Mouse (Mus musculus): ENCODE data around the gene Sult2b1. TPM values are rescaled to one million over a fixed set of nuclear protein-coding genes. Genes with fewer than 3 reads are reported as not detected.
A peak's percentile ranks its signal among the peaks of the same experiment; 100 is the strongest.

Gene Sult2b1
- polyA plus RNA-seq, 1 experiment from 2014 or later, result 8.6 TPM

DNA sequence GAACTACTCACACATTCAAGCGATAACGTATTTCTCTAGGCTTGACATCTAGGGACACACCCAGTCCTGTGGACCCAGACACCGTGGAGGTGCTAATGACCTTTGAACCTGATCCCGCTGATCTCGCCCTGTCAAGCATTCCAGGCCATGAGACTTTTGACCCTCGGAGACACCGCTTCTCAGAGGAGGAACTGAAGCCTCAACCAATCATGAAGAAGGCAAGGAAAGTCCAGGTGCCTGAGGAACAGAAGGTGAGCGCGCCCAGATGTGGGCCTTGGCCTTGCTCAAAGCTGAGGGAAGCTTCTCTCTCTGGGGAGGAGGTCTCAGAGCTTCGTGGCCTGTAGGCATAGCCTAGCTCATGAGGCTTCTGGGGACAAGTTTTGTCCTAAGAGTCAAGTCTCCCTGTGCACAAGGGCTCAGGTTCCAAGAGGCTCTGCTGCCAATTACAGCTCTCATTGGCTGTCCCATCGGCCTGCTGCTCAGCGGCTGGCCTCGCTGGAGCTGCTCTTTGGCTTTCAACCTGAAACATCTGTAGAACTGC lies 76.2 kb downstream of the Sult2b1 start:
- Histone ChIP-seq H3K4me2 (peak overlapping the region; percentile 91), H3K27ac (replicated peaks) (peak overlapping the region; percentile 77; the same call in 1 of the 2 replicates), H3K4me3 (replicated peaks) (no peak overlapping the region), H3K9me3 (replicated peaks) (no peaks in the 10 kb centered on the region), H3K36me3 (peaks cover 37% of the 10 kb centered on the region), H3K27me3 (replicated peaks) (no peaks in the 10 kb centered on the region), H3K4me1 (peaks cover 73% of the 10 kb centered on the region), H3K9ac (replicated peaks) (no peak overlapping the region)
- WGBS, result 54% methylated on average over 13 of the region's 13 CpGs
- no peak for ATAC-seq (ENCODE audit: low FRiP score)

DNA sequence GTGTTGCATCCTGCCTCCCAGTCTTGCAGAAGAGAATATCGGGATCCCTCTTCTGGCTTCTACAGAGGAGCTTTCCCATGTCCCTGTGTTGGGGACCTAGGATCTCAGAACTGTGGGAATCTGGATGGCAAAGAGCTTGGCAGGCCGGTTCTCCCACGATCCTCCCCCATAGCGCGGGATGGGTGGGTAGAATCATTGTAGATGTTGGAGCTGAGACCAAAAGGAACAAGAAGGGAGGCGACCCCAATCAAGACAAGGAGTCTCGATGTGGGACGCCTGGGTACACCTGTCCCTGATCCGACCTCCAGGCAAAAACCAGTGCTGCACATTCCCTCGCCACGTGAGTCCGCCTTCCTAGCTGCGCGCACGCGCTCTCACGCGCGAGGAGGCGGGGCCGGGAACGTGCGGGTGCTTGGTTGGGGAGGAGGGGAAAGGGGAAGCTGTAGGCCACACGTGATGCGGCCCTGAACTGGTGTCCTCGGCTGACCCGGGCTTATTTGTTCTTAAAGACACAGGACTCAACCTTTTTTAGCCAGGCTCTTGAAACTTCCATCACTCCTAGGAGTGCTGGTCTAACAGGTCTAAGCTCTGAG lies 77.0 kb downstream of the Sult2b1 start:
- Histone ChIP-seq H3K36me3 (peaks cover 28% of the 10 kb centered on the region), H3K27me3 (replicated peaks) (no peaks in the 10 kb centered on the region), H3K4me3 (replicated peaks) (peak overlapping the region; percentile 52), H3K27ac (replicated peaks) (peak overlapping the region; percentile 77), H3K4me1 (peaks cover 78% of the 10 kb centered on the region), H3K9me3 (replicated peaks) (no peaks in the 10 kb centered on the region), H3K9ac (replicated peaks) (peak overlapping the region; percentile 67; the same call in 1 of the 2 replicates), H3K4me2 (peak overlapping the region; percentile 91)
- WGBS, result under 1% methylated on average over 27 of the region's 27 CpGs
- ATAC-seq (ENCODE audit: low FRiP score), result no peak

DNA sequence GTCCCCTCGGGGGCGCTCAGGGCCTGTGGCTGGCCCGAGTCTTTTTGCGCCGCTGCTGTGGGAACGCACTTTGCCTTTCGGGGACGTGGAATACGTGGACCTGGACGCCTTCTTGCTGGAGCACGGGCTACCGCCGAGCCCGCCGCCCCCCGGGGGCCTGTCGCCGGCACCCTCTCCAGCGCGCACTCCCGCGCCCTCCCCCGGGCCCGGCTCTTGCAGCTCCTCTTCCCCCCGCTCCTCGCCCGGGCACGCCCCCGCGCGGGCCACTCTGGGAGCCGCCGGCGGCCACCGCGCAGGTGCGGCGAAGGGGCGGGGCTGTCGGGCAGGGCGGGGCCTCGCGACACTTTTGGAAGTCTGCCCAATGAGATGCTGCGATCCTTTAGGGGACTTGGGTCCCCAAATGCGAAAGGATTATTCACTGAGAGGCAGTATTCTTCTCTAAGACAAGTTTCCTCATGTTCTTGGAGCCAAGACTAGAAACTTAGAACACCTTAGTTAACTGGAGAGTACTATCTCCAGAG lies 77.7 kb downstream of the Sult2b1 start:
- ATAC-seq (ENCODE audit: low FRiP score), result no peak
- Histone ChIP-seq H3K9ac (replicated peaks) (peak overlapping the region; percentile 67), H3K9me3 (replicated peaks) (no peaks in the 10 kb centered on the region), H3K27me3 (replicated peaks) (no peaks in the 10 kb centered on the region), H3K27ac (replicated peaks) (peak overlapping the region; percentile 77), H3K4me3 (replicated peaks) (peak overlapping the region; percentile 52), H3K36me3 (peaks cover 22% of the 10 kb centered on the region), H3K4me1 (peaks cover 77% of the 10 kb centered on the region), H3K4me2 (peak overlapping the region; percentile 91)
- 1% methylated on average over 44 of the region's 45 CpGs for WGBS

DNA sequence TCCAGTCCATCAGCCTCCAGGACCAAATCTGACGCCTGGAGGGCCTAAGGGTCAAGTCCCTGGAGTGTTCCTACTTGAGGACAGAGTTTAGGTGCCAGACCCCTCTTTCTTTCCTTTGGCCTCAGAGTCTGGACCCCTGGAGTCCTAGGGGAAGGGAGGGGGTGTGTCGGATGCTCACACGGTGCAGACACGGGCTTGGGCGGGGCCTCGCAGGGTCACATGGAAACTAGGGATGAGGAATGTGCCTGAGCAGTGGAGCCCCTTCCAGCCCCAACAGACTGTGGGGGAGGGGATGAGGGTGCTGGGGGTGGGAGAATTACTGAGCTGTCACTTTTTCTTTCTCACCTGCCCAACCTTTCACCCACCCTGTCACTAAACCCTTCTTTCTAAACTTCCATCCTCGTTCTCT lies 78.6 kb downstream of the Sult2b1 start:
- Histone ChIP-seq H3K9ac (replicated peaks) (peak overlapping the region; percentile 67), H3K4me1 (peaks cover 86% of the 10 kb centered on the region), H3K36me3 (peaks cover 12% of the 10 kb centered on the region), H3K4me3 (replicated peaks) (peak overlapping the region; percentile 52), H3K9me3 (replicated peaks) (no peaks in the 10 kb centered on the region), H3K4me2 (peak overlapping the region; percentile 91), H3K27me3 (replicated peaks) (no peaks in the 10 kb centered on the region), H3K27ac (replicated peaks) (peak overlapping the region; percentile 88)
- under 1% methylated on average over 7 of the region's 7 CpGs for WGBS
- no peak for ATAC-seq (ENCODE audit: low FRiP score)

DNA sequence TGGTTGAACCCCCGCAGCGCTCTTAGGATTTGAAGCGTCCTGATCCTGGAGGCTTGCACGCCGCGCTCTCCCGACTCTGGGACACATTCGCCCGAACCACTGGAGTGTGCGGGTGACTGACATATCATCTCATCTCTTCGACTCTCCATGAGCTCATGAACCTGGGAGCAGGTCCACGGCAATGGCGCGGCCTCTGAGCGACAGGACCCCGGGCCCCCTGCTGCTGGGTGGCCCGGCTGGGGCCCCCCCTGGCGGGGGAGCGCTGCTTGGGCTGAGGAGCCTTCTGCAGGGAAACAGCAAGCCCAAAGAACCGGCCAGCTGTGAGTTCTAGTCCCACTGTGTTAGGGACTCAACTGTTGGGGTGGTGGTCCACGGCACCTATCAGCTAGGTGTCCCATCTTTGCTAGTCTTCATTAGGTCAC lies 79.0 kb downstream of the Sult2b1 start:
- Histone ChIP-seq H3K4me1 (peaks cover 87% of the 10 kb centered on the region), H3K4me3 (replicated peaks) (peak overlapping the region; percentile 52), H3K36me3 (peaks cover 8% of the 10 kb centered on the region), H3K9me3 (replicated peaks) (no peaks in the 10 kb centered on the region), H3K4me2 (peak overlapping the region; percentile 91), H3K27ac (replicated peaks) (peak overlapping the region; percentile 88), H3K27me3 (replicated peaks) (no peaks in the 10 kb centered on the region), H3K9ac (replicated peaks) (peak overlapping the region; percentile 67)
- WGBS, result under 1% methylated on average over 21 of the region's 21 CpGs
- no peak for ATAC-seq (ENCODE audit: low FRiP score)

DNA sequence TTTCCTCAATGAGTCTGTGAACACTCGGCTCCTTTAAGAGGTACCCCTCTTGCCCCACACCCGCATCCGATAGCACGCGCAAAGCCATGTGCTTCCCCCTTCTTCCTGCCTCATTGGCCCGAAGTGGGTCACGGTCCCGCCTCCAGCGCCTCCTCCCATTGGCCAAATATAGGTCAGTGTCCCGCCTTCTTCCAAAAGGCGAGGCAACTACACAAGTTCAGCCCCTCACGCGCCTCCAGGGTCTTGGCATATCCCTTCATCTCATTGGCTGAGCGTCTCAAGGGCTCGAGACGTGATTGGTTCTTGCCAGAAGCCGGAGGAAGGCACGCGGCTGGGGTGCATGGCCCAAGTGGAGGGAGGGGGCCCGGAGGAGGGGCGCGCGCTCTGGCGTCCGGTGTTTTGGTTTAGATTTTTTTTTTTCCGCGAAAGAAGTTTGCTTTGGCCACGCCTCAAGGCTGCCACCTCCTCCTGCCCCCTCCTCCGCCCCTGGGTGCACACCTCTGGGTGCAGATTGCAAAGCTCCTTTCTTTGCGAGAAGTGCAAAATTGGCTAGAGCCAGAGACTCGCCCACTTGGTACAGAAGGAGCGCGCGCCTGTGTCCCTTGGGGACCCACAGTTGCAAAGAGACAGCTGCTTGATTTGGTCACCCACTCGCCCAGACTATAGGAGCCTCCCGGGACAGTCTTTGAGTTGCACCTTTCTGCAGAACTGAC lies 79.6 kb downstream of the Sult2b1 start, which contains the start of gene Dbp:
Gene Dbp, plus strand, starts transcription at position 359 of the 713 bp plus-strand sequence.
- Histone ChIP-seq H3K9me3 (replicated peaks) (no peaks in the 10 kb centered on the region), H3K9ac (replicated peaks) (peak within 1 kb of the TSS; percentile 67), H3K4me3 (replicated peaks) (peak within 1 kb of the TSS; percentile 52), H3K4me1 (peaks cover 87% of the 10 kb centered on the region), H3K27ac (replicated peaks) (peak within 1 kb of the TSS; percentile 88), H3K27me3 (replicated peaks) (no peaks in the 10 kb centered on the region), H3K36me3 (peaks cover 3% of the 10 kb centered on the region), H3K4me2 (peak within 1 kb of the TSS; percentile 91)
- ATAC-seq (ENCODE audit: low FRiP score), result peak; percentile 86
- WGBS, result under 1% methylated on average over 36 of the region's 36 CpGs

DNA sequence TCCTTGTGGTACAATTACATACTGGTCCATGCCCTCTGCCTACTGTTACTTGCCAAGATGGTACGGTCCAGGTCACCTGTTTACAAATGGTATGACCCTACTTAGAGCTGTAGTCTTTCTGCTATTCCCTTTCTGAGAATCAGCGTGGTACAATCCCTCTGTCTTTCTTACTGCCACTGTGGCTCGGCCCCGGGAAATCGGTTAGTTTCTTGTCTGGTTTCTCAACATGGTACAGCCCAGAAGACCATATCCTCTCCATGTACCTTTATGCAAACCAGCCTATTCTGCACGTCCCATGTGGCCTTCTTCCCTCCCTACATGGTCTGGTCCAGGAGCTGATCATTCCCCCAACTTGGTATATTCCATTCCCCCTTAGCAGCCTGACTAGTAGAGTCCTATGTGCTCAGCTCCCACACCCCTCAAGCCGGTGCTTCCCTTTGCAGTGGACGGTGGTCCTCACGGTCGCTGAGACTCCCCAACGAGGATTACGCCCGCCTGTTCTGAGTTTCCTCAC lies 80.4 kb downstream of the Sult2b1 start:
- Histone ChIP-seq H3K9ac (replicated peaks) (peak overlapping the region; percentile 40), H3K27ac (replicated peaks) (peak overlapping the region; percentile 88), H3K36me3 (no peaks in the 10 kb centered on the region), H3K9me3 (replicated peaks) (no peaks in the 10 kb centered on the region), H3K4me2 (peak overlapping the region; percentile 91), H3K27me3 (replicated peaks) (no peaks in the 10 kb centered on the region), H3K4me3 (replicated peaks) (peak overlapping the region; percentile 52), H3K4me1 (peaks cover 87% of the 10 kb centered on the region)
- WGBS, result under 1% methylated on average over 13 of the region's 13 CpGs
- ATAC-seq (ENCODE audit: low FRiP score), result peak; percentile 62

DNA sequence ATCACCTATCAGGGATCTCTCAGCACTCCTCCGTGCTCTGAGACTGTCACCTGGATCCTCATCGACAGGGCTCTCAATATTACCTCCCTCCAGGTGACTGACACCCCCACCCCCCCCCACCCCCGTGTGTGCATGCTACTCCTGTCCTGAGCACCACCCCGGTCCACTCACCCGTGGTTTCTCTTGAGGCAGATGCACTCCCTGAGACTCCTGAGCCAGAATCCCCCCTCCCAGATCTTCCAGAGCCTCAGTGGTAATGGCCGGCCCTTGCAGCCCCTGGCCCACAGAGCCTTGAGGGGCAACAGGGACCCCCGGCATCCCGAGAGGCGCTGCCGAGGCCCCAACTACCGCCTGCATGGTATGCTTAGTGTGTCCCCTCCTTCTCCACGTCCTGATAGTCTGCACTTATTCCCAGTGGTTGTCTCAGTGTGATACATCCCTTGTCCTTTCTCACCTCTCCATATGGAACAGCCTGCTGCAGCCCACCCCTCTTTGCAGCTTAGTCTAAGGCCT lies 80.9 kb downstream of the Sult2b1 start:
- Histone ChIP-seq H3K27ac (replicated peaks) (peak overlapping the region; percentile 88), H3K27me3 (replicated peaks) (0 out of 2 replicates have a peak, but pooled peaks cover 2% of the 10 kb centered on the region), H3K36me3 (no peaks in the 10 kb centered on the region), H3K4me3 (replicated peaks) (peak overlapping the region; percentile 52), H3K9me3 (replicated peaks) (no peaks in the 10 kb centered on the region), H3K9ac (replicated peaks) (peak overlapping the region; percentile 40), H3K4me1 (peaks cover 83% of the 10 kb centered on the region), H3K4me2 (peak overlapping the region; percentile 91)
- ATAC-seq (ENCODE audit: low FRiP score), result no peak; the same call in 1 of the 2 replicates
- 38% methylated on average over 12 of the region's 12 CpGs for WGBS

DNA sequence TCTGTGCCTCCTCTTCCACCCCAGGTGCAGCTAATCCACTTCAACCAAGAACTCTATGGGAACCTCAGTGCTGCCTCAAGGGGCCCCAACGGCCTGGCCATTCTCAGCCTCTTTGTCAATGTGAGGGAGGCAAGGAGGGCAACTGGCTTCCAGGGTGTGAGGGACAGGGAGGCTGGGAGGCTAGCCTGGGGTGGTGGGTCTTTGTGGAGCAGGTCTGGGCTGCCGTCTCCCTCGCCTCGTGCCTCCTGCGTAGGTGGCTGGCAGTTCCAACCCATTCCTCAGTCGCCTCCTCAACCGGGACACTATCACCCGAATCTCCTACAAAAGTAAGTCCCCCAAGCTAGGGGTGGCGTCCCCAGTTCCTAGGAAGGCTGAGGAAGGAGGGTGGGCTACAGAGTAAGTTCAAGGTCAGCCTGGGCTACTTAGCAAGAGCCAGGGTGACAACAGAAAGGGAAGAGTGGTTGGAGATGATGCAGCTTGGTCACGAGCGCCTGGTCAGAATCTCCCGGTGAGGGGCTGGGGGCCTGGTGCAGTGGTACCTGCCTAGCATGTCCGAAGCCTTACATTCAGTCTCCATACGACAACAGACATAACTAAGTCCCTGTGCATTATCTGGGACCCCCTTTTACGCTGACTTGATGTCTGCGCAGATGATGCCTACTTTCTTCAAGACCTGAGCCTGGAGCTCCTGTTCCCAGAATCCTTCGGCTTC lies 81.5 kb downstream of the Sult2b1 start:
- Histone ChIP-seq H3K27ac (replicated peaks) (peak overlapping the region; percentile 88), H3K27me3 (replicated peaks) (0 out of 2 replicates have a peak, but pooled peaks cover 5% of the 10 kb centered on the region), H3K4me2 (peak overlapping the region; percentile 91), H3K9ac (replicated peaks) (peak overlapping the region; percentile 40), H3K4me3 (replicated peaks) (peak overlapping the region; percentile 52), H3K4me1 (peaks cover 80% of the 10 kb centered on the region), H3K36me3 (no peaks in the 10 kb centered on the region), H3K9me3 (replicated peaks) (no peaks in the 10 kb centered on the region)
- WGBS, result 91% methylated on average over 17 of the region's 17 CpGs
- ATAC-seq (ENCODE audit: low FRiP score), result no peak

DNA sequence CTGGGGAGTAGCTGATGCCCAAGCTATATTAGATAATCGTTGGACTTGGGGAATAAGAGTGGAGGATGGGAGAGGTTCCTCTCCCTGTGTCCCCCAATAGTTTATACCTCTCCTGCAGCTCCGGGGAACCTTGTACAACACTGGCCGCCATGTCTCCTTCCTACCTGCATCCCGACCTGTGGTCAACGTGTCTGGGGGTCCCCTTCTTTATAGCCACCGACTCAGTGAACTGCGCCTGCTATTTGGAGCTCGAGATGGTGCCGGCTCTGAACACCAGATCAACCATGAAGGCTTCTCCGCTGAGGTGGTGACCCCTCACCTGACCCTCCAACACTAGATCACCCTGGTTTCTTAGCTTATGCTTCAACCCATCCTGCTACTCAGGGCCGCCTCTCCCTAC lies 82.2 kb downstream of the Sult2b1 start:
- H3K9ac ChIP-seq (replicated peaks), result no peak overlapping the region
- no peak for ATAC-seq (ENCODE audit: low FRiP score)
- 93% methylated on average over 11 of the region's 11 CpGs for WGBS
- H3K4me1 ChIP-seq, result peaks cover 74% of the 10 kb centered on the region
- H3K27me3 ChIP-seq (replicated peaks), result 0 out of 2 replicates have a peak, but pooled peaks cover 5% of the 10 kb centered on the region
- H3K4me2 ChIP-seq, result no peak overlapping the region
- no peaks in the 10 kb centered on the region for H3K9me3 ChIP-seq (replicated peaks)
- H3K27ac ChIP-seq (replicated peaks), result no peak overlapping the region
- no peak overlapping the region for H3K4me3 ChIP-seq (replicated peaks)
- no peaks in the 10 kb centered on the region for H3K36me3 ChIP-seq

DNA sequence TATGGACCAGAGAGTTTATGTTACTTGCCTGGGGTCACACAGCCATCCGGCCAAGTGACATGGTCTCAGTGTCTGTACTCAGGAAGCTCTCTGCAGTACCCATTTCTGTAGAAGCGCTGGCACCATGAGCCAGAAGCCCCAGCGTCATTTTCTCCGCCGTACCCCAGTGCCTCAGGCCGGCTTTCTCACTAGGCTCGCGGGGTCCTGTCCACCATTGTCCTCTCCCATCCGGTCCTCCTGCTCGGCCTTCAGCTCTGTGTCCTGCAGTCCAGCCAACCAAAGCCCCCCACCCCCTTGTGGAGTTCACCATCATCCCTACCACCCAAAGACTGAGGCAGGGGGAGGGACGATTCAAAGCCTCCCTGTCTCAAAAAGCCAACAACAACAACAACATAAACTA lies 82.9 kb downstream of the Sult2b1 start:
- Histone ChIP-seq H3K4me3 (replicated peaks) (peak overlapping the region; percentile 58; the same call in 1 of the 2 replicates), H3K9ac (replicated peaks) (no peak overlapping the region), H3K4me2 (peak overlapping the region; percentile 96), H3K4me1 (peaks cover 67% of the 10 kb centered on the region), H3K9me3 (replicated peaks) (no peaks in the 10 kb centered on the region), H3K36me3 (no peaks in the 10 kb centered on the region), H3K27ac (replicated peaks) (no peak overlapping the region), H3K27me3 (replicated peaks) (0 out of 2 replicates have a peak, but pooled peaks cover 5% of the 10 kb centered on the region)
- ATAC-seq (ENCODE audit: low FRiP score), result no peak
- 88% methylated on average over 11 of the region's 11 CpGs for WGBS
